Mouse (Mus musculus) small intestine, adult 2 months (tissue): Measurements from ENCODE around the gene Bloc1s5.

Experiments used
- CTCF ChIP-seq: fragments of 200-500 bp; IDR thresholded peaks from 2 replicates; pipeline ENCODE4 v1.5.1; 2012; ENCODE audit warnings: low read depth, mild to moderate bottlenecking, control low read depth, inconsistent platforms, low read length, moderate library complexity, mixed read lengths; ENCODE audit not compliant: insufficient replicate concordance, insufficient read length; ENCODE audit errors: extremely low read depth
- POLR2A ChIP-seq: fragments of 200-500 bp; IDR thresholded peaks from 2 replicates; pipeline ENCODE4 v1.6.1; 2012; ENCODE audit warnings: low read depth, mild to moderate bottlenecking, control low read depth, inconsistent platforms, low read length, moderate library complexity

DNA sequence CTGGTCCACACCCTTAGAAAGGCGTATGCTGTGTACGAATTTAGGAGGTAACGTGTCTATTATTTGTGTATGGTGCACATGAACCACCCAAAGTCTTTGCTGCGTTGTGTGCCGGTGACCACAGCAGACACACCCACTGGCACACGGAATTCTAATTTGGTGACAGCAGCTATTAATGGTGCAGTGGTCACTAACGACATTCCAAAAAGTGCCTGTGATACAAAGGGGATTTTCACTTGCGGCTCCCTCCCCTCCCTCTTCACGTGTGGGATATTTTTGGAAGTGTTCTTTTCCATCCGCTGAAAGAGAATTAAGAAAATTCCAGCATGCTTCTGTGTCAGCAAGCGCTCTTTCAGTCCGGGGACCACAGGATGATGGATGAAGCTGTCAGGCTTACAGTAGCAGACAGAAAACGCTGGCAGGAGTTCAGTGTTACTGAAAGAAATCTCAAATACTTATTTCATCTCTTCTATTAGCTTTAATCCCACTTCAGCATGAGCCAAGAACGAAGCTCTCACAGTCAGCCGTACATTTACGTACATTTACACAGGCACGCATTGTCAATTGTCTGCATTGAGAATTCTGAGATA is 32.6 kb downstream of the Bloc1s5 start:
- no peak for TF ChIP-seq POLR2A
- no peak for TF ChIP-seq CTCF
